Mouse (Mus musculus): ENCODE results near the gene Acr.
A peak's percentile ranks its signal among the peaks of the same experiment; 100 is the strongest.

- TF ChIP-seq CTCF (IDR thresholded peaks at IDR 0.05; ENCODE audit: low read depth, low read length) (peak; percentile 71), POLR2A (IDR thresholded peaks at IDR 0.05; ENCODE audit: extremely low read depth, insufficient read depth, low read length) (no peak)
Observed at GRCm38 (mm10) chr15:89623626-89623959, 55.5 kb downstream of the Acr start.

All from liver, adult 2 months (tissue).